Mouse (Mus musculus) neural tube, embryonic 12.5 days (tissue): ENCODE results near the gene Sipa1l3. TPM values are rescaled to one million over a fixed set of nuclear protein-coding genes. Genes with fewer than 3 reads are reported as not detected.

Experiments
- ATAC-seq: fragments of 200-750 bp; cut with Nextera tagmentation; 2 replicates; pipeline ENCODE4 v1.8.0; 2017; ENCODE audit warnings: low read depth, mild to moderate bottlenecking, moderate TSS enrichment, moderate library complexity; ENCODE audit not compliant: low FRiP score
- H3K27ac ChIP-seq: fragments of 300-500 bp; sonication (generic); 2 replicates; pipeline ENCODE4 v1.5.1; 2016
- H3K27me3 ChIP-seq: fragments of 300-500 bp; sonication (generic); replicated peaks from 2 replicates; pipeline ENCODE4 v1.6.1; 2016; ENCODE audit warnings: mild to moderate bottlenecking
- H3K36me3 ChIP-seq: fragments of 300-500 bp; sonication (generic); 2 replicates; pipeline ENCODE4 v1.6.1; 2016; ENCODE audit warnings: mild to moderate bottlenecking
- H3K4me1 ChIP-seq: fragments of 300-500 bp; sonication (generic); 2 replicates; pipeline ENCODE4 v1.6.1; 2016
- H3K4me2 ChIP-seq: fragments of 300-500 bp; sonication (generic); replicated peaks from 2 replicates; pipeline ENCODE4 v1.6.1; 2016; ENCODE audit warnings: mild to moderate bottlenecking
- H3K4me3 ChIP-seq: fragments of 300-500 bp; sonication (generic); 2 replicates; pipeline ENCODE4 v1.5.1; 2016
- H3K9ac ChIP-seq: fragments of 300-500 bp; sonication (generic); 2 replicates; pipeline ENCODE4 v1.6.1; 2016; ENCODE audit warnings: mild to moderate bottlenecking
- H3K9me3 ChIP-seq: fragments of 300-500 bp; sonication (generic); 2 replicates; pipeline ENCODE4 v1.6.1; 2016; ENCODE audit warnings: mild to moderate bottlenecking
- WGBS: fragments of 180-500 bp; shearing (Covaris S2); methylation state at CpG from one replicate; pipeline ENCODE4 v1.1.7; 2016; 5-methylcytosine and 5-hydroxymethylcytosine counted together
- polyA plus RNA-seq: library from polyadenylated mRNA; unstranded; fragments of >200 nt; fragmentation: Nextera tagmentation; extraction: Ambion mirVana; gene quantifications from 2 replicates; pipeline ENCODE4 v1.2.1, GENCODE M21; 2016

Sipa1l3 gene
- polyA plus RNA-seq, 1 experiment from 2014 or later: 10.8 TPM

DNA sequence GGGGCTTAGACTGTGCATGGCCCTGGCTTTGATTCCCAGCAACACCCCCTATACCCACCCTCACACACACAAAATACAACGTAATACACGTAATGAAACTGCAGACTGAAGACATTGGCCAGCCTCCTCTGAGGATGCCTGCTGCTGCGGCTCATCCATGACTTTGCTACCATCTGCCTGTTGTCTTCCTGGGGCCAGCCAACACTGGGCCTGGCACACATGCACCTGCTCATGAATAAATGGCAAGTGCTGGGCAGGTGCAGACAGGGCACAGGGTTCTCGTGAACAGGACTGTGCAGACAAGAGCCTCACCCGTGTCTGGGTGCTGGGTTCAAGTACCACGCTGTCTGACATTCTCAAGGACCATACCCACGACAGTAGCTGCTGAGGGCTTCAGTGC, 174.7 kb downstream of the Sipa1l3 start:
- Histone ChIP-seq H3K9ac (no peak overlapping the region), H3K36me3 (peaks cover 14% of the 10 kb centered on the region), H3K4me1 (no peaks in the 10 kb centered on the region; the same call in 1 of the 2 replicates), H3K4me3 (no peak overlapping the region), H3K9me3 (no peaks in the 10 kb centered on the region), H3K27ac (no peak overlapping the region), H3K4me2 (no peak overlapping the region), H3K27me3 (no peaks in the 10 kb centered on the region)
- ATAC-seq: no peak
- 91% methylated on average over 7 of the region's 7 CpGs for WGBS

DNA sequence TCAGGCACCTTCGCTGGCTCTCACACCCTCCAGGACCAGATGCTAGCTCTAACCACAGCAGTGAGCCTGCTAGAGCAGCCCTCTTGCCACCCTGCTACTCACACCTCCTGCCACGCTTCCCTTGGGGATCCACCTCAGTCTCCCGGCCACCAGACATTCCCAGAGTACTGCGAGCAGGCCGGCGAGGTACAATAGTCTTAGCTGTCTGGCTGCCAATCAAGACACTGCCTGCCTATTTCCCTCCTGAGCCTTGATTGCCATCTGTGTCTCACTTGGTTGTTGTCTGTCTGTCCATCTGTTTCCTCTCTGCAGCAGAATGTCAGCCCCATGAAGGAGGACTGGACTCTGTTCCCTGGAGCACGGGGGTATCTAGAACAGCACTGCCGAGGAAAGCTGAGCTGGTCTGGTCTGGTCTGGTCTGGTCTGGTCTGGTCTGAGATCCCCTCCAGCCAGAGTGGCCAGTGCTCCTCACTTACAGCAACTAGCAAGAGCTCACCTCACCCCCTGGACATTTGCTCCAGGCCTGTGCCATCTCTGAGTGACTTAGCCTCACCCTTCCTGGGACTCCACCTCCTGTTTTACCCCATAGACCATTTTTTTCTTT, 175.8 kb downstream of the Sipa1l3 start:
- Histone ChIP-seq H3K27me3 (no peaks in the 10 kb centered on the region), H3K4me2 (no peak overlapping the region), H3K9me3 (no peaks in the 10 kb centered on the region), H3K27ac (no peak overlapping the region), H3K9ac (no peak overlapping the region), H3K4me1 (no peaks in the 10 kb centered on the region; the same call in 1 of the 2 replicates), H3K4me3 (no peak overlapping the region), H3K36me3 (peaks cover 10% of the 10 kb centered on the region)
- no peak for ATAC-seq
- 61% methylated on average over 8 of the region's 8 CpGs for WGBS

DNA sequence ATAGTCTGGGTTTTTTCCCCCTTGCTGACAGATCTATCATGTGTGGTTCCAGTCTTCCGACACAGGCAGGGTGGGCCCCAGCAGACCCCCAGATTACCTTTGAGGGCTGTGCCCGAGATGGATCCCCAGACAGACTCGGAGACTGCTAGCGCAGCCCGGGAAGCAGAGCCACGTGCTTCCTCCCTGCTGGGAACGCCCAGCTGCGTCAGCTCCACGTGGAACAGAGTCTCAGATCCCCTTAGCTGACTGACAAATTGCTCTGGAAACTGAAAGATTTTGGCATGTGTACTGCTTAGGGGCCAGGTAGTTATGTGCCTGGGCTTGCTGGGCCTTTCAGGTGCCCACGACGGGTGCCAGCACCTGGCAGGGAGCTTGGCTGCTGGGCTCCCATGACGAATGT, 176.7 kb downstream of the Sipa1l3 start:
- H3K4me1 ChIP-seq: no peaks in the 10 kb centered on the region; the same call in 1 of the 2 replicates
- no peak for ATAC-seq
- peaks cover 6% of the 10 kb centered on the region for H3K36me3 ChIP-seq
- 65% methylated on average over 12 of the region's 12 CpGs for WGBS
- no peak overlapping the region for H3K4me3 ChIP-seq
- no peaks in the 10 kb centered on the region for H3K27me3 ChIP-seq
- no peaks in the 10 kb centered on the region for H3K9me3 ChIP-seq
- H3K27ac ChIP-seq: no peak overlapping the region
- H3K4me2 ChIP-seq: no peak overlapping the region
- H3K9ac ChIP-seq: no peak overlapping the region

DNA sequence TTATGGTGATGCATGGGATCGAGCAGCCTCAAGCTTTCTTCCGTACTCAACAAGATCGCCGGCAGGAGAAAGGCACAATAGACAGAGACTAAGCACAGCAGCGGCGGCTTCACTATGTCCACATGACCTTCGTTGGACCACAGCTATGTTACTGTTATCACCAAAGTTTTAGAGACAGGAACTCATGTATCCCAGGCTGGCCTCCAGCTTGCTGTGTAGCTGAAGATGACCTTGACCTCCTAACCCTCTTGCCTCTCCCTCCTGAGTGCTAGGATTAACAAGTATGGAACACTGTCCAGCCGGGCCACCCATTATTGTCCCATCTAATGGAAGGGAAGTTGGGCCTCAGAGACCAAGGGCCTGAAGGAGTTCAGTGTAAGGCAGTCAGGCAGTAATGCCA, 177.6 kb downstream of the Sipa1l3 start:
- WGBS: 93% methylated on average over 8 of the region's 8 CpGs
- no peak for ATAC-seq
- Histone ChIP-seq H3K4me2 (no peak overlapping the region), H3K36me3 (peaks cover 6% of the 10 kb centered on the region), H3K4me3 (no peak overlapping the region), H3K27me3 (no peaks in the 10 kb centered on the region), H3K9ac (no peak overlapping the region), H3K9me3 (no peaks in the 10 kb centered on the region), H3K4me1 (no peaks in the 10 kb centered on the region; the same call in 1 of the 2 replicates), H3K27ac (no peak overlapping the region)

DNA sequence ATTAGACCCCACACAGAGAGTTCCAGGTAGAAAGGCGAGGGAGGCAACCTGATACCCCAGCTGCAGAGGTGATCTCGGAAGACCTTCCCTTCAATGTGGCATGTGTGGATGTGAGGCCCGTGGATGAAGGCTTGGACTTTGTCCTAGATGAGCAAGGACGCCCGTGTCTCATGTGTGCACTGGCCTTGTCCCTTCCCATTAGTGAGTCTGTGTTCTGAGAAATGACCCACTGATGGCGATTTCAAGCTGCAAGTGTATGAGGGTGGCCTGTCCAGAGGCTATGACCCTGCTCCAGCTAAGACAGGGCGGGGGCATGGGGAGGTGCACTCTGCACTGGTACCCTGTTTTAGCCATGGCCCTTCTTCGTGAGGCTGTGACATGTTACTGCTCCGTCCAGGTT, 178.2 kb downstream of the Sipa1l3 start:
- Histone ChIP-seq H3K9ac (no peak overlapping the region), H3K27ac (no peak overlapping the region), H3K27me3 (no peaks in the 10 kb centered on the region), H3K4me2 (no peak overlapping the region), H3K4me3 (no peak overlapping the region), H3K36me3 (peaks cover 6% of the 10 kb centered on the region), H3K4me1 (no peaks in the 10 kb centered on the region; the same call in 1 of the 2 replicates), H3K9me3 (no peaks in the 10 kb centered on the region)
- ATAC-seq: no peak
- 91% methylated on average over 9 of the region's 9 CpGs for WGBS

DNA sequence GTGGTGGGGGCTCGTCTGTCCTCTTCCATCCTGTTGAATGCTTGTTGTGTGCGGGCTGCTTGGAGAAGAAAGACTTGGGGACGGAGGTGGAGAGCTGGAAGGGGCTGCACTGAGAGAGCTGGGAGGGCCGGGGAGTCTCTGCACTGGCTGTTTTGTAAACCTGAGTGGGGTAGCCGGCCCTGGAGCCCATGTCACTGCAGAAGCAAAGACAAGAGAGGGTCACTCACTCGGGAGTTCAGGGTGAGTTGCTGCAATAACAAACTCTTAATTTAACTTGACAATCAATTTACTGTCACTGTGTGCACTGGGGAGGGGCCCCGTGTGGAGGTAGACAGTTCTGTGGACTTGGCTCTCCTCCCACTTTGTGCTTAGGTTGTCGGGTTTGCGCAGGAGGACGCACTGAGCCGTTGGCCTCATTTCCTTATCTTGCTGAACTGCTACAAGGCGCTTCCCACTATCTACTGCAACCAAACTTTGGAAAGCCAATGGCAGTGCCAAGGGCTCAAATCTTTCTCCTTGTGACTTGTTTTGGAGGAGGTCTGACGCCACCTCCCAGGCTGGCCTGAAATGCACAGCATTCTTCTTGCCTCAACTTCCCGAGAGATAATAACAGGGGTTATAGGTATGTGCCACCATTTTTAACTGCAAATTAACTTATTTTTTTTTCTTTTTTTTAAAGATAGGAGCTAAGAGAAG, 179.3 kb downstream of the Sipa1l3 start:
- Histone ChIP-seq H3K4me1 (no peaks in the 10 kb centered on the region; the same call in 1 of the 2 replicates), H3K27ac (no peak overlapping the region), H3K36me3 (peaks cover 6% of the 10 kb centered on the region), H3K27me3 (no peaks in the 10 kb centered on the region), H3K4me2 (no peak overlapping the region), H3K4me3 (no peak overlapping the region), H3K9me3 (no peaks in the 10 kb centered on the region), H3K9ac (no peak overlapping the region)
- ATAC-seq: no peak
- 81% methylated on average over 14 of the region's 14 CpGs for WGBS

DNA sequence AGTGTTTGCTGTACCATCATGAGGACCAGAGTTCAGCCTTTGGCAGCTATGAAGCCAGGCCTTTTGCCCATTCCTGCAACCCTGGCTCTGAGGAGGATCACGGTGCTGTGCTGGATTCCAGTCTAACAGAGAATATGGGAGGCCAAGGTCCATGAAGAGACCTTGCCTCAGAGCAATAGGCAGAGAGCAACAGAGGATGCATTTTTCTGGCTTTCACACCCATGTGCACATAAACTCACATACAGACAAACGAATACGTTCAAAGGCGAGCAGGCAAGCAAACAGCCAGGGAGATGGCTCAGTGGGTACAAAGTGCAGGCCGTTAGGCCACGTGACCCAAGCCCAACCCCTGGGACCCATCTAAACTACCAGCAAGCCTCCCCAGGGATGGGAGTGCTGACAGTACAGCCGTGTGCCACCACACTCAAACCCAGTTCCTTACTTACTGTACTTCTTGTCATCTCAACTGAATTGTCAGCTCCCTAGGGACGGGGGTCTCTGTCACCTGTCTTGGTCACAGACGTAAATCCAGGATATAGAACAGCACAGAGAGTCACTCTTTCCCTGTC, 180.0 kb downstream of the Sipa1l3 start:
- Histone ChIP-seq H3K9me3 (no peaks in the 10 kb centered on the region), H3K4me3 (no peak overlapping the region), H3K9ac (no peak overlapping the region), H3K4me2 (no peak overlapping the region), H3K4me1 (no peaks in the 10 kb centered on the region; the same call in 1 of the 2 replicates), H3K27me3 (no peaks in the 10 kb centered on the region), H3K27ac (no peak overlapping the region), H3K36me3 (peaks cover 6% of the 10 kb centered on the region)
- 86% methylated on average over 9 of the region's 9 CpGs for WGBS
- ATAC-seq: no peak

DNA sequence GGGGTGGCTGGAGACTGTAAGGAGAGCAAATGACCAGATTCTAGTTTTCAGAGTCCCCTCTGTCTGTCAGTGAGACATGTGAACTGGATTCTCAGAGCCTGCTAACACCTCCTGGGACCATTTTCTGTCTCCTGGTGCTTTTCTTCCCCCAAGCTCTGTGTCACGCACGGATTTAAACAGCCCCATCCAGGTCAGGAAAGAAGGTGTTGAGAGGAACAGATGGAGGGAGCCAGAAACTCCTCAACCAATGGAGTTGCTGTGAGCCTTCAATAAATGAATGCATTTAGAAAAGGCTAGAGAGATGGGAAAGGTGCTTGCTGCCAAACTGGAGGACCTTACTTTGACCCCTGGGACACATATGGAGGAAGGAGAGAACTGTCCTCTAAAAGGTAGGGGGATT, 180.7 kb downstream of the Sipa1l3 start:
- Histone ChIP-seq H3K4me3 (no peak overlapping the region), H3K4me1 (no peaks in the 10 kb centered on the region; the same call in 1 of the 2 replicates), H3K27ac (no peak overlapping the region), H3K36me3 (peaks cover 6% of the 10 kb centered on the region), H3K27me3 (no peaks in the 10 kb centered on the region), H3K9ac (no peak overlapping the region), H3K4me2 (no peak overlapping the region), H3K9me3 (no peaks in the 10 kb centered on the region)
- 96% methylated on average over 2 of the region's 2 CpGs for WGBS
- no peak for ATAC-seq

DNA sequence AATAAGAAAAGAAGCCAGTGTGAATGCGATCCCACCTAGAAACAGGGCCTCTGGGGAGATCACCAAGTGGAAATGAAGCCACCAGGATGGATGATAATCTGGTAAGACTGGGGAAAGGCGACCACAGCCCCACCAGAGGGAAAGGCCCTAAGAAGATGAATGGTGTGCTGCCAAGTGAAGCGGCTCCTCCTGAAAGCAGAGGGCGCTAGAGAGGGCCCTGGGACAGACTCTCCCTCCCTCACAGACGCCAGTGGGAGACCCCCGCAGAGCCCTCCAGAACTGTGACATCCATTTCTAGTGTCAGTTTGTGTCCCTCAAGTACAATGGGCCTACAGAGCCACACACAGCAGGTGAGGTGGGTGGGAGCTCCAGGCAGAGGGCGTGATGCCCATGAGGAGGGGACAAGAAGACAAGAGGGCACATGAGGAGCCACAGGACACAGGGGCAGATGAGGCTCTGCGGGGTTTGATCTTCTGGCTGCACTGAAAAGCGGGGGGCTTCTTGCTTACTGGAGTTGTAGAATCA, 181.6 kb downstream of the Sipa1l3 start:
- no peak for ATAC-seq
- Histone ChIP-seq H3K9ac (no peak overlapping the region), H3K4me3 (no peak overlapping the region), H3K27ac (no peak overlapping the region), H3K4me2 (no peak overlapping the region), H3K4me1 (no peaks in the 10 kb centered on the region; the same call in 1 of the 2 replicates), H3K27me3 (no peaks in the 10 kb centered on the region), H3K36me3 (peaks cover 13% of the 10 kb centered on the region), H3K9me3 (no peaks in the 10 kb centered on the region)
- WGBS: 68% methylated on average over 9 of the region's 9 CpGs

DNA sequence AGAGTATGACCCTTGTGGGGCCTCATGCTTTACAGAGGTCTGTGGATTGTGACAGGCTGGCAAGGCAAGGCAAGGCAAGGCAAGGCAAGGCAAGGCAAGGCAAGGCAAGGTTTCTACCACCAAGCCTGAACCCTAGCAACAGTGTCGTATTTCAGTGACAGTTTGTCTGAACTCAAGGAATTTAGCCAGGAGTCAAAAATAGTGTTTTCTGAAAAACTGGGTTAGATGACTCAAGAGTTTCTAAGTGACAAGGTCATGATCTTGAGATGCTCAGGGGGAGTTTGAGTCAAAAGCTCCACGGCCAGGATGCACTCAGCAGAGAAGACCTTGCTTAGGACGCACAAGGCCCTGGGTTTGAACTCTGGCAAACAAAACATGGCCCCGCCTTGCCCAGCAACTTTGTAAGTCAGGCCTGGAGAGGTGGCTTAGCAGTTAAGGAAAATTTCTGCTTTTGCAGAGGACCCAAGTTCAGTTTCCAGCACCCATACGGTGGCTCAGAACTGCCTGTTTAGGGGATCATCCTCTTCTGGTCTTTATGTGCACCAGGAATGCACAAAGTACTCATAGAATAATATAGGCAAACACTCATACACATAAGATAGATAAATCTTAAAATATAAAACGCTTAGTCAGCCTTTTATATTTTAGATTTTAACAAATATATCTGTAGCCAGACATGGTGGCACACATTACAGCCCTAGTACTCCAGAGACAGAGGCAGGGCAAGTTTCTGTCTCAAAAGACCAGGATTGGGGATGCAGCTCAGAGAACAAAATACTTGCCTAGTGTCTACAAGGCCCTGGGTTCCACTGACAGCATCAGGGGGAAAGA, 182.4 kb downstream of the Sipa1l3 start:
- Histone ChIP-seq H3K36me3 (peaks cover 21% of the 10 kb centered on the region), H3K9me3 (no peaks in the 10 kb centered on the region), H3K4me2 (no peak overlapping the region), H3K27ac (no peak overlapping the region), H3K9ac (no peak overlapping the region), H3K4me1 (no peaks in the 10 kb centered on the region; the same call in 1 of the 2 replicates), H3K27me3 (no peaks in the 10 kb centered on the region), H3K4me3 (no peak overlapping the region)
- 85% methylated on average over 6 of the region's 6 CpGs for WGBS
- ATAC-seq: no peak

DNA sequence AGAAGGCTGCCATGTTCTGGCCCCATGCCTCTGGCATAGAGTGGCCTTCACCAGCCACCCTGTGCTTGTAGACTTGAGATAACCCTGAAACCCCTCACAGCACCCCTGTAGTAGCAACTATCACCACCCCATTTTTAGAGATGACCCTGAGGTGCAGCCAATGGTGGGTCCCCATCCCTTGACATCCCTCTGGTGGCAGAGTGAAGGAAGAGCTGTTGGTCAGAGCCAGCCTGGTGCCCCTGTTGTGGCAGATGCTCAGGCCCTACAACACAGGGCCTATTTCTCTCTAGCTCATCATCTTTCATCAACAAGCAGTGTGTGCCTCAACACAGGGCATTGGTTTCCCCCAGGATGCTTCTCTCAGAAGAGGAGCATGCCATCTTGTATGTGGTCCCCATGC, 183.2 kb downstream of the Sipa1l3 start:
- no peak for ATAC-seq

DNA sequence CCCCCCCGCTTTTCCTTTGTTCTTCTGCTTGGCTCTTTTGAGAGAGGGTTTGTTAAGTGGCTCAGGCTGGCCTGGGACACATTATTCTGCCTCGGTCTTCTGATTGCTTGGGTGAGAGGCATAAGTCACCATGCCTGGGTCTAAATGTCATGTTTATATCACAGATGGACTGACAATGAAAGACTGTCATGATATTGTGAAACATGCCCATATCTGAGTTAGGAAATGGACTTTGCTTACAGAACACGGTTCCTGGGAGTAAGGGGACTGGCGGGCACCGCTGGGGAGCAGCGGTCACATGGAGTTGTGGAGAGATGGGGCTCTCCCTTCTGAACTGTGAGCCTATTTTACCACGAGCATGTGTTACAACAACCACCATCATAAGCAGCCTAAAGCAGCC, 184.3 kb downstream of the Sipa1l3 start:
- Histone ChIP-seq H3K4me2 (no peak overlapping the region), H3K4me3 (no peak overlapping the region), H3K27ac (no peak overlapping the region), H3K9ac (no peak overlapping the region), H3K9me3 (no peaks in the 10 kb centered on the region), H3K4me1 (no peaks in the 10 kb centered on the region; the same call in 1 of the 2 replicates), H3K36me3 (peaks cover 33% of the 10 kb centered on the region), H3K27me3 (no peaks in the 10 kb centered on the region)
- 66% methylated on average over 6 of the region's 7 CpGs for WGBS
- no peak for ATAC-seq

More for the DNA sequence above, 183.2 kb downstream of the Sipa1l3 start:
- no peak overlapping the region for H3K4me3 ChIP-seq
- no peaks in the 10 kb centered on the region for H3K27me3 ChIP-seq
- H3K4me1 ChIP-seq: no peaks in the 10 kb centered on the region; the same call in 1 of the 2 replicates
- H3K4me2 ChIP-seq: no peak overlapping the region
- H3K36me3 ChIP-seq: peaks cover 28% of the 10 kb centered on the region
- H3K9ac ChIP-seq: no peak overlapping the region
- H3K9me3 ChIP-seq: no peaks in the 10 kb centered on the region
- no peak overlapping the region for H3K27ac ChIP-seq
